Mouse (Mus musculus): ENCODE data around the gene H2al1d. TPM values are rescaled to one million over a fixed set of nuclear protein-coding genes. Genes with fewer than 3 reads are reported as not detected.
"Not testable (repeated sequence)": the region's sequence is repeated elsewhere in the genome, so short reads cannot be mapped to it uniquely, and the experiment has no call there.

The H2al1d gene
- not detected for total RNA-seq (2021)
- long read RNA-seq, experiment 1: 0 reads
- long read RNA-seq, experiment 2: 0 reads

DNA sequence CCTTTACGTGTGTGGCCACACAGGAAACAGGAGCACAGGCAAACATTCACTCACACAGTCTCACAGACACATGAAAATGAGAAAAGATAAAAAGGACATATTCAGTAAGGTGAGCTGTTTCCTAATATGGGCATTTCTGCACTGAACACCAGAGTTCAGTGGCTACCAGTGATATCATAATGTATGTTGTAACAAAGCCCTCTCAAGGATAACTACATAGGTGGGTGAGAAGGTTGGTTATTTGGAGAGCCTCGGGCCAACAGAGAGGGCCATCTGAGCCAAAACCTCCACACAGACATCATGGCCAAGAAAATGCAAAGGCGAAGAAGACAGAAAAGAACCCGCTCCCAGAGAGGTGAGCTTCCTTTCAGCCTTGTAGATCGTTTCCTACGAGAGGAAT, at the start of gene H2al1d:
TSS of gene H2al1d (plus strand) at position 301 of the 400 bp plus-strand sequence.
- DNase-seq: not testable (repeated sequence)

DNA sequence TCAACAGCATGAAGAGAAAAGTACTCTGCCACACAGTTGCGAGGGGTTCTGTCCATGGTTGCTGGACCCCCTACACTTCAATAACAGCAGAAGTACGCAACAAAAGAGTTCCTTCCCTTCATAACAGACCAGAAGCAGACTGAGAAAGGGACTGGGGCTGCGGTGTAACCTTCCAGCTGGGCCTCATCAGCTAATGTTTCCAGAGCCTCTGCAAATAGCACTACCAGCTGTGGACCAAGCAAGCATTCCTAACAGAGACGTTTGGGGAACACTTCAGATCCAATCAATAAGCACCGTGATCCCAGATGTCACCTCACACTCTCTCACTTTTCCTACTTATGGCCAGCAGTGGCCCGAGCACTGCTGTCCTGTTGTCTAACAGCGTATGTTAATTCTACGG, 43.7 kb upstream of the H2al1d start:
- no peak for DNase-seq

DNA sequence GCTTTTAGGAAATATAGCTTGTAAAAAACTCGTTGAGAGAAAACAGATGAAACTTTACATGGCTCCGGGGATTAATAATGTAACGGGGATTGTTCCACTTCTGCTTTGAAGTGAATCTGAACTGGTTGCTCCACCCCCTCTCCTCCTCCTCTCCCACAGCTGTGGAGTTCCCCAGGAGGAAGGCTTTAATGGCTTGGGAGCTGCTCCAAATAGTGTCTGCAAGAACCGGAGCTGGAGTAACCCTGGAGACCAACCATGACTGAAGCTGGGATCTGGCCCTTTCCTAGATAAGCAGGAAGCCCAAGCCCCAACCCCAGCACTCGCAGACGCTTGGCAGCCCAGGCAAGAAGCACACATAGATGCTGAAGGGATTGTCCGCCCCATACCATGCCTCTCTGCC, 40.8 kb upstream of the H2al1d start:
- DNase-seq: peak; percentile 26 to 65

DNA sequence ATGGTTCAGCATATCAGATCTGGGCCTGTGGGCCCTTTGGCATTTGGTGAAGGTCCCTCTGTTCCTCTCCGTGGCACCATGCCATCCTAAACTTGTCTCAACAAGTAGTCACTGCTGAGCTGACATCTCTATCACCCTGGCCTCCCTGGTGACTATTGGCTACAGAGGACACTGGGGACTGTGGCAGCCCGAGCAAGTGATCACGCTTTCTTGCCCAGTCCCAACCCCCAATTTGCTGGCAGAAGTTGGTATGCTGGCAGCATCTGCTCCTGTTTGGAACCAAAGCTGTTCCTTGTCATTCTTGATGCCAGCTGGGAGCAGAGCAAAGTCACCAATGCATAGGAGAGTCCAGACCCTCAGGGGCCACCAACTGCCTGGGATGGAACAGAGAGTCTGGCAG, 39.5 kb upstream of the H2al1d start:
- peak; percentile 39 to 49 for DNase-seq

DNA sequence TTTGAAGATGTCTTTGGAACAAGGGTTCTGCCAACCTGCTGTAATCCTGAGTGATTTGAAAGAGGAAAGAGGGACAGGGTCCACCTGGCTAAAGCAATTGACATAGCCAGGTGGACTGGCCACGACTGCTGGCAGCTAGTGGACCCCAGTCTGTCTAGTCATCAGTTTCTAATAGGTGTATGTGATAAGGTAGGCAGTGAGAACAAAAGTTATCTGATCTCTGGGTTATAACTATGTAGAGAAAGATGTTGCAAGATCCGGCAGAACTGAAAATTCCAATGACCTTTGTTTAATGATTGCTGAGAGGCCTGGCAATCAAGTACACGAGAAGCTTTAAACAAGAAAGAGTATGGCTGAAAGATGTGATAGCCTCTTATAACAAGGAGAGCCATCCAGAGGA, 35.4 kb upstream of the H2al1d start:
- DNase-seq: no peak

DNA sequence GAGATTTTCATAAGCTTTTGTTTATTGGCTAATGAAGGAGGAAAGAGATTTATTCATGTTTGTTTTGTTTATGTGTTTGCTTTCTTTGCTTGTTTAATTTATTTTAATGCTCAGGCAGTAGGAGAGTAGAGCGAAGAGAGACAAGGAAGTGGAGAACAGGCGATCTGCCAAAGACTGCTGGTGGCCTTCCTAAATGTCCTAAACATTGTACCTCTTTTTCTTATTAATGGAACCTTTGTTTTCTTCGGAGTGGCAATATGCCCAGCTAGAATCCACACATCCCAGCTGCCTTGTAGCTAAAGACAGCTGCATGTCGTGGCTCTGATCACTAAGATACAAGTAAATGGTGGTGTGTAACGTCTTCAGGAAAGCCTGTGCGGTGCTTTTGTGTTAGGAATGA, 31.5 kb upstream of the H2al1d start:
- no peak for DNase-seq

DNA sequence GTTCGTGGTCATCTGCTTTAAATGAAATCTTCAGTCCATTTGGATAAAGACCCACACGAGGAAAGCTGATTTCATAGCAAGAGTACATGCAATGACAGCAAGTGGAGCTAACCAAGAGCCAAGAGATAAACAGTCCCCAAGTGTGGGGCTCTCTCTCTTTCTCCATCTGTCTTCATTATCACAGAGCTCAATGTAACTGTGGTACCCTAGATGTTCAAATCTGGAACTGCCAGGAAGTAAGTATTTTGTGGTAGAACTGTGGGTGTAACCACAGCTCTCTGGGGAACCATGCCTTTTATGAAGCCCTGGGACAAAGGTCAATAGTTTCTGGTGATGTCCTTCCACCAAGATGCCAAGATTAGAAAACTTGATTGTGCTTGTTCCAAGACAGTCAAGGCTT, 27.9 kb upstream of the H2al1d start:
- no peak for DNase-seq

DNA sequence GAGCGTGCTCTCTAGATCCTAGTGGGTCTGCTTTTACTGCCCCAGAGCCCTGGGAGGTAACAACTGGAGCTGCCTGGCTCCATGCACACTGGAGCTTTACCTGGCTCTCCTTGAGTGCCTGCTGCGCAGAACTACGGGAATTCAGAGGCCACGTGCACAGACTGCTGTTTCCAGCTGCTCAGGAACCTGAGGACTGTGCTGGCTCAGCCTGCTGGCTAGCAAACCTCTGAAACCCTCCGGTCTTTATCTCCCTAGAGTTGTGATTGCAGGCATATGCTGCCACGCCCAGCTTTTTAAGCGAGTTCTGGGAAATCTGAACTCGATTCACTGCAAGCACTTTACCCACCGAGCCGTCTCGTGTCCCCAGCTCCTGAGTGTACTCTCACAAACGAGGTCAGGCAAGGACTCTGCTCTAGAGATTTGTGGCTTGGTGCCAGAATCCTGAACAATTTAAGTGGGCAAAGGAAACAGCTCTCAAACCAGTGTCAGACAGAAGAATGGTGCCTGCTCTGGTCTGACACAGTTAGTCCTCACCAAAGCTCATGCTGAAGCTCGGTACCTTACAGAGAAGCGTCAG, 20.2 kb upstream of the H2al1d start:
- peak; percentile 16 to 34 for DNase-seq

DNA sequence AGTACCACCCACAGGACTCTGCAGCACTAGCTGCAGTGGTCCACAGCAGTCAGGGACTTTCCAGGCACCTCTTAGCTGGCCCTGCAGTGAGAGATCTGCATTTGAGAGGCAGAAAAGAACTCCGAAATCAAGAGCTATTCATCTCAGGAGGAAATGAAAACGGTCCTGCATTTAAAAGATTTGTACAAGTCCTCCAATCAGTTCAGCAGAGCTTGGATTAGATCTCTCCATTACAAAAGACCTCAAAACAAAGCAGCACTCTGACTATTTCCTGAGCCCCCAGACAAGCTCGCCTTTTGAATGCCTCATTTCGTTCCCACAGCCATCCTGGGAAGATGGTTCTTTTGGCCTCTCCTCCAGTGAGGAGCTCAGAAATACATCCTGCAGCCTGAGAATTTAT, 19.4 kb upstream of the H2al1d start:
- DNase-seq: no peak

DNA sequence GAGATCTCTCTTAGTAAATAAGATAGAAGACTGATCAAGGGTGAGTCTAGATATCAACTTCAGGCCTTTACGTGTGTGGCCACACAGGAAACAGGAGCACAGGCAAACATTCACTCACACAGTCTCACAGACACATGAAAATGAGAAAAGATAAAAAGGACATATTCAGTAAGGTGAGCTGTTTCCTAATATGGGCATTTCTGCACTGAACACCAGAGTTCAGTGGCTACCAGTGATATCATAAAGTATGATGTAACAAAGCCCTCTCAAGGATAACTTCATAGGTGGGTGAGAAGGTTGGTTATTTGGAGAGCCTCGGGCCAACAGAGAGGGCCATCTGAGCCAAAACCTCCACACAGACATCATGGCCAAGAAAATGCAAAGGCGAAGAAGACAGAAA, 9.7 kb upstream of the H2al1d start, which contains the start of gene H2al1a:
TSS of gene H2al1a (plus strand) at position 301 of the 400 bp plus-strand sequence.
- DNase-seq: not testable (repeated sequence)

DNA sequence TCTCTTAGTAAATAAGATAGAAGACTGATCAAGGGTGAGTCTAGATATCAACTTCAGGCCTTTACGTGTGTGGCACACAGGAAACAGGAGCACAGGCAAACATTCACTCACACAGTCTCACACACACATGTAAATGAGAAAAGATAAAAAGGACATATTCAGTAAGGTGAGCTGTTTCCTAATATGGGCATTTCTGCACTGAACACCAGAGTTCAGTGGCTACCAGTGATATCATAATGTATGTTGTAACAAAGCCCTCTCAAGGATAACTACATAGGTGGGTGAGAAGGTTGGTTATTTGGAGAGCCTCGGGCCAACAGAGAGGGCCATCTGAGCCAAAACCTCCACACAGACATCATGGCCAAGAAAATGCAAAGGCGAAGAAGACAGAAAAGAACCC, 6.5 kb upstream of the H2al1d start, which contains the start of gene H2al1b:
TSS of gene H2al1b (plus strand) at position 301 of the 400 bp plus-strand sequence.
- not testable (repeated sequence) for DNase-seq

DNA sequence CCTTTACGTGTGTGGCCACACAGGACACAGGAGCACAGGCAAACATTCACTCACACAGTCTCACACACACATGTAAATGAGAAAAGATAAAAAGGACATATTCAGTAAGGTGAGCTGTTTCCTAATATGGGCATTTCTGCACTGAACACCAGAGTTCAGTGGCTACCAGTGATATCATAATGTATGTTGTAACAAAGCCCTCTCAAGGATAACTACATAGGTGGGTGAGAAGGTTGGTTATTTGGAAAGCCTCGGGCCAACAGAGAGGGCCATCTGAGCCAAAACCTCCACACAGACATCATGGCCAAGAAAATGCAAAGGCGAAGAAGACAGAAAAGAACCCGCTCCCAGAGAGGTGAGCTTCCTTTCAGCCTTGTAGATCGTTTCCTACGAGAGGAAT, 3.3 kb upstream of the H2al1d start, which contains the start of gene H2al1c:
TSS of gene H2al1c (plus strand) at position 301 of the 400 bp plus-strand sequence.
- DNase-seq: not testable (repeated sequence)

DNA sequence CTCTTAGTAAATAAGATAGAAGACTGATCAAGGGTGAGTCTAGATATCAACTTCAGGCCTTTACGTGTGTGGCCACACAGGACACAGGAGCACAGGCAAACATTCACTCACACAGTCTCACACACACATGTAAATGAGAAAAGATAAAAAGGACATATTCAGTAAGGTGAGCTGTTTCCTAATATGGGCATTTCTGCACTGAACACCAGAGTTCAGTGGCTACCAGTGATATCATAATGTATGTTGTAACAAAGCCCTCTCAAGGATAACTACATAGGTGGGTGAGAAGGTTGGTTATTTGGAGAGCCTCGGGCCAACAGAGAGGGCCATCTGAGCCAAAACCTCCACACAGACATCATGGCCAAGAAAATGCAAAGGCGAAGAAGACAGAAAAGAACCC, 3.0 kb downstream of the H2al1d start, which contains the start of gene H2al1e:
TSS of gene H2al1e (plus strand) at position 301 of the 400 bp plus-strand sequence.
- not testable (repeated sequence) for DNase-seq

DNA sequence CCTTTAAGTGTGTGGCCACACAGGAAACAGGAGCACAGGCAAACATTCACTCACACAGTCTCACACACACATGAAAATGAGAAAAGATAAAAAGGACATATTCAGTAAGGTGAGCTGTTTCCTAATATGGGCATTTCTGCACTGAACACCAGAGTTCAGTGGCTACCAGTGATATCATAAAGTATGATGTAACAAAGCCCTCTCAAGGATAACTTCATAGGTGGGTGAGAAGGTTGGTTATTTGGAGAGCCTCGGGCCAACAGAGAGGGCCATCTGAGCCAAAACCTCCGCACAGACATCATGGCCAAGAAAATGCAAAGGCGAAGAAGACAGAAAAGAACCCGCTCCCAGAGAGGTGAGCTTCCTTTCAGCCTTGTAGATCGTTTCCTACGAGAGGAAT, 6.2 kb downstream of the H2al1d start, which contains the start of gene H2al1f:
TSS of gene H2al1f (plus strand) at position 301 of the 400 bp plus-strand sequence.
- DNase-seq: not testable (repeated sequence)

DNA sequence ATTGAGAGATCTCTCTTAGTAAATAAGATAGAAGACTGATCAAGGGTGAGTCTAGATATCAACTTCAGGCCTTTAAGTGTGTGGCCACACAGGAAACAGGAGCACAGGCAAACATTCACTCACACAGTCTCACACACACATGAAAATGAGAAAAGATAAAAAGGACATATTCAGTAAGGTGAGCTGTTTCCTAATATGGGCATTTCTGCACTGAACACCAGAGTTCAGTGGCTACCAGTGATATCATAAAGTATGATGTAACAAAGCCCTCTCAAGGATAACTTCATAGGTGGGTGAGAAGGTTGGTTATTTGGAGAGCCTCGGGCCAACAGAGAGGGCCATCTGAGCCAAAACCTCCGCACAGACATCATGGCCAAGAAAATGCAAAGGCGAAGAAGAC, 9.3 kb downstream of the H2al1d start, which contains the start of gene H2al1g:
TSS of gene H2al1g (plus strand) at position 301 of the 400 bp plus-strand sequence.
- not testable (repeated sequence) for DNase-seq

DNA sequence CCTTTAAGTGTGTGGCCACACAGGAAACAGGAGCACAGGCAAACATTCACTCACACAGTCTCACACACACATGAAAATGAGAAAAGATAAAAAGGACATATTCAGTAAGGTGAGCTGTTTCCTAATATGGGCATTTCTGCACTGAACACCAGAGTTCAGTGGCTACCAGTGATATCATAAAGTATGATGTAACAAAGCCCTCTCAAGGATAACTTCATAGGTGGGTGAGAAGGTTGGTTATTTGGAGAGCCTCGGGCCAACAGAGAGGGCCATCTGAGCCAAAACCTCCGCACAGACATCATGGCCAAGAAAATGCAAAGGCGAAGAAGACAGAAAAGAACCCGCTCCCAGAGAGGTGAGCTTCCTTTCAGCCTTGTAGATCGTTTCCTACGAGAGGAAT, 12.6 kb downstream of the H2al1d start, which contains the start of gene H2al1h:
TSS of gene H2al1h (plus strand) at position 301 of the 400 bp plus-strand sequence.
- DNase-seq: not testable (repeated sequence)

DNA sequence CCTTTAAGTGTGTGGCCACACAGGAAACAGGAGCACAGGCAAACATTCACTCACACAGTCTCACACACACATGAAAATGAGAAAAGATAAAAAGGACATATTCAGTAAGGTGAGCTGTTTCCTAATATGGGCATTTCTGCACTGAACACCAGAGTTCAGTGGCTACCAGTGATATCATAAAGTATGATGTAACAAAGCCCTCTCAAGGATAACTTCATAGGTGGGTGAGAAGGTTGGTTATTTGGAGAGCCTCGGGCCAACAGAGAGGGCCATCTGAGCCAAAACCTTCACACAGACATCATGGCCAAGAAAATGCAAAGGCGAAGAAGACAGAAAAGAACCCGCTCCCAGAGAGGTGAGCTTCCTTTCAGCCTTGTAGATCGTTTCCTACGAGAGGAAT, 15.7 kb downstream of the H2al1d start, which contains the start of gene H2al1i:
TSS of gene H2al1i (plus strand) at position 301 of the 400 bp plus-strand sequence.
- DNase-seq: not testable (repeated sequence)

DNA sequence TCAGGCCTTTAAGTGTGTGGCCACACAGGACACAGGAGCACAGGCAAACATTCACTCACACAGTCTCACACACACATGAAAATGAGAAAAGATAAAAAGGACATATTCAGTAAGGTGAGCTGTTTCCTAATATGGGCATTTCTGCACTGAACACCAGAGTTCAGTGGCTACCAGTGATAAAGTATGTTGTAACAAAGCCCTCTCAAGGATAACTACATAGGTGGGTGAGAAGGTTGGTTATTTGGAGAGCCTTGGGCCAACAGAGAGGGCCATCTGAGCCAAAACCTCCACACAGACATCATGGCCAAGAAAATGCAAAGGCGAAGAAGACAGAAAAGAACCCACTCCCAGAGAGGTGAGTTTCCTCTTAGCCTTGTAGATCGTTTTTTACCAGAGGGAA, 18.9 kb downstream of the H2al1d start, which contains the start of gene H2al1j:
TSS of gene H2al1j (plus strand) at position 301 of the 400 bp plus-strand sequence.
- not testable (repeated sequence) for DNase-seq

DNA sequence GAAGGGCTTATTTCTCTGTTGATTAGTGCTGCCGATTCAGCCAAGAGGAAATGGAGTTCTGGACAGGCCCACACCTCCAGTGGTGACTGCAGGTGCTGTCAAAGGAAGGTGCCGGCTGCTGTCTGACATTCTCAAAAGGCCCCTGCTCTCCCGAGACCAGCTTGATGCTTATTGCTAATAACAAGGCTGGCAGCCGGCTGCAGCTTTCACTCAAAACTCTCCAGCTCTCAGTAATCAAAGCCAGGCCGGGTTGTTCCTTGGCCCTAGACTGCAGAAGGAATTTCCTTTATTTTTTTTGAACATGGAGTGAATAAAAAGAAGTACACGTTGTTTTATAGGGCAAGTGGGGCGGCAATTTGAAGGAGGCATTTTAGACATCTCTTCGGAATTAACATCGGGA, 37.1 kb downstream of the H2al1d start:
- peak; percentile 22 to 26 for DNase-seq

DNA sequence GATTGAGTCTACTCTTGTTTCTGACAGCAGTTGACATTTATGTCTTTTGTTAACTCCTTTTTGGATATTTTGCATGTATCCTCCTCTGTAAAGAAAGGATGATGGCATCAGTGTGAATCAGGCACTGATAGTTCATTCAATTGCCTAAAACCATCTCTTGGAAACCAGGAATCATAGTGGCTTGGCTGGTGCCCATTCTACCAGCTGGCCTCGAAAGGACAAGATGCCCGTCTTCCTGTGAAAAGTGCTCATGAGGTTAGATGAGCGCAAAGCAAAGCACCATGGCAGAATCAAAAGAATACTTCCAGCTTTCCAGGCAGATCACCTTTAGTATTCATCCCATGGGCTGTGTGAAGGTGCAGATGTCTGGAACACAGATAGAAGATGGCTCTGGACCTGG, 38.1 kb downstream of the H2al1d start:
- no peak for DNase-seq

All from heart, adult 18-20 months (tissue).